Mouse (Mus musculus) left cerebral cortex, postnatal 14 days (tissue): ENCODE data around the gene Khnyn. TPM values are rescaled to one million over a fixed set of nuclear protein-coding genes. Genes with fewer than 3 reads are reported as not detected.

ENCODE experiments used
- DNase-seq, 2 experiments: peaks; one replicate each; pipeline ENCODE4 v3.0.0; 2021 to 2022; ENCODE audit warnings: low spot score in 2 of 2, mixed read lengths in 1 of 2
- intact Hi-C: fragments of 180-260 bp; cut with DNase I; formaldehyde crosslinking; loops from one replicate; pipeline ENCODE4 v1.15.1; 2025
- total RNA-seq, 2 experiments: library from RNA; stranded (reverse); gene quantifications; 2 replicates each; pipeline ENCODE4 v1.2.3; 2021

The Khnyn gene
- total RNA-seq, 2 experiments from 2014 or later: 10.4 to 10.8 TPM

GRCm38 (mm10) chr14:55869538-55869937 lies 15.2 kb upstream of the Khnyn start:
- intact Hi-C loops: loop anchor here (5.0 kb wide), 1 partner anchor 87 kb away; the partner anchor contains the start of gene Adcy4
- DNase-seq: no peak

- no peak for DNase-seq
- intact Hi-C loops: no loop called here
Measured at GRCm38 (mm10) chr14:55872039-55872438, 12.7 kb upstream of the Khnyn start.

GRCm38 (mm10) chr14:55872551-55872950 lies 12.2 kb upstream of the Khnyn start:
- intact Hi-C loops: no loop called here
- DNase-seq: no peak

- DNase-seq: no peak
- intact Hi-C loops: no loop called here
Measured at GRCm38 (mm10) chr14:55873242-55873713, 11.5 kb upstream of the Khnyn start.

GRCm38 (mm10) chr14:55873714-55874683 lies 10.7 kb upstream of the Khnyn start:
- intact Hi-C loops: loop anchor here (2.0 kb wide), 1 partner anchor 45 kb away; no protein-coding TSS in a partner anchor

GRCm38 (mm10) chr14:55877469-55878315 lies 7.1 kb upstream of the Khnyn start:
- DNase-seq: peak; percentile 34 to 90
- intact Hi-C loops: no loop called here

More at GRCm38 (mm10) chr14:55873714-55874683, 10.7 kb upstream of the Khnyn start:
- peak; percentile 74 to 78 for DNase-seq

GRCm38 (mm10) chr14:55878316-55878940 lies 6.3 kb upstream of the Khnyn start:
- intact Hi-C loops: no loop called here
- DNase-seq: no peak

- intact Hi-C loops: no loop called here
- peak; percentile 84 to 93 for DNase-seq
Measured at GRCm38 (mm10) chr14:55879623-55880022, 5.1 kb upstream of the Khnyn start.

- intact Hi-C loops: no loop called here
- DNase-seq: no peak
Measured at GRCm38 (mm10) chr14:55880982-55881381, 3.8 kb upstream of the Khnyn start.

GRCm38 (mm10) chr14:55882171-55882641 lies 2.5 kb upstream of the Khnyn start:
- no peak for DNase-seq
- intact Hi-C loops: no loop called here

GRCm38 (mm10) chr14:55883149-55883661 lies 1.5 kb upstream of the Khnyn start:
- intact Hi-C loops: no loop called here
- no peak for DNase-seq

GRCm38 (mm10) chr14:55883663-55884062 lies 1.1 kb upstream of the Khnyn start:
- intact Hi-C loops: no loop called here
- DNase-seq: no peak

- intact Hi-C loops: no loop called here
- no peak for DNase-seq
Measured at GRCm38 (mm10) chr14:55884166-55884565, 581 bp upstream of the Khnyn start, which contains the start of gene Cbln3. TSS of gene Cbln3 (minus strand) at chr14:55884392.

- intact Hi-C loops: no loop called here
- no peak for DNase-seq
Measured at GRCm38 (mm10) chr14:55885114-55885790, 505 bp downstream of the Khnyn start.

GRCm38 (mm10) chr14:55885791-55886271 lies 1.1 kb downstream of the Khnyn start:
- peak; percentile 39 to 50 for DNase-seq
- intact Hi-C loops: no loop called here

- no peak for DNase-seq
- intact Hi-C loops: no loop called here
Measured at GRCm38 (mm10) chr14:55886571-55887382, 2.0 kb downstream of the Khnyn start.

- no peak for DNase-seq
- intact Hi-C loops: no loop called here
Measured at GRCm38 (mm10) chr14:55897671-55898070, 12.9 kb downstream of the Khnyn start.
